Mouse (Mus musculus): ENCODE results near the gene Armcx4.
"Not testable (repeated sequence)": the region's sequence is repeated elsewhere in the genome, so short reads cannot be mapped to it uniquely, and the experiment has no call there.

Armcx4 gene

GRCm38 (mm10) chrX:134686267-134686666, at the start of gene Armcx4:
Armcx4 (plus strand) TSS chrX:134686519.
- no peak for DNase-seq (ENCODE audit: low spot score)

- no peak for DNase-seq (ENCODE audit: low spot score)
Observed at GRCm38 (mm10) chrX:134641000-134641760, 45.1 kb upstream of the Armcx4 start.

GRCm38 (mm10) chrX:134646338-134646737, 40.0 kb upstream of the Armcx4 start:
- DNase-seq (ENCODE audit: low spot score), result no peak

GRCm38 (mm10) chrX:134647421-134647820, 38.9 kb upstream of the Armcx4 start:
- DNase-seq (ENCODE audit: low spot score), result no peak

GRCm38 (mm10) chrX:134648031-134648692, 38.2 kb upstream of the Armcx4 start:
- peak; percentile 15 for DNase-seq (ENCODE audit: low spot score)

- no peak for DNase-seq (ENCODE audit: low spot score)
Observed at GRCm38 (mm10) chrX:134652061-134652460, 34.3 kb upstream of the Armcx4 start.

- no peak for DNase-seq (ENCODE audit: low spot score)
Observed at GRCm38 (mm10) chrX:134661586-134661985, 24.7 kb upstream of the Armcx4 start.

- DNase-seq (ENCODE audit: low spot score), result no peak
Observed at GRCm38 (mm10) chrX:134675022-134675421, 11.3 kb upstream of the Armcx4 start.

- no peak for DNase-seq (ENCODE audit: low spot score)
Observed at GRCm38 (mm10) chrX:134675959-134676358, 10.4 kb upstream of the Armcx4 start.

GRCm38 (mm10) chrX:134684936-134685335, 1.4 kb upstream of the Armcx4 start:
- DNase-seq (ENCODE audit: low spot score), result no peak

GRCm38 (mm10) chrX:134686739-134687171, 436 bp downstream of the Armcx4 start:
- no peak for DNase-seq (ENCODE audit: low spot score)

- no peak for DNase-seq (ENCODE audit: low spot score)
Observed at GRCm38 (mm10) chrX:134689676-134690075, 3.4 kb downstream of the Armcx4 start.

- no peak for DNase-seq (ENCODE audit: low spot score)
Observed at GRCm38 (mm10) chrX:134690871-134691539, 4.7 kb downstream of the Armcx4 start.

- DNase-seq (ENCODE audit: low spot score), result no peak
Observed at GRCm38 (mm10) chrX:134691540-134691935, 5.2 kb downstream of the Armcx4 start.

GRCm38 (mm10) chrX:134716863-134717262, 30.5 kb downstream of the Armcx4 start:
- DNase-seq (ENCODE audit: low spot score), result no peak

- no peak for DNase-seq (ENCODE audit: low spot score)
Observed at GRCm38 (mm10) chrX:134717752-134718308, 31.5 kb downstream of the Armcx4 start, which contains the start of gene Armcx1. Armcx1 (plus strand) TSS chrX:134717963.

GRCm38 (mm10) chrX:134718524-134718923, 32.2 kb downstream of the Armcx4 start:
- no peak for DNase-seq (ENCODE audit: low spot score)

- not testable (repeated sequence) for DNase-seq (ENCODE audit: low spot score)
Observed at GRCm38 (mm10) chrX:134723762-134724161, 37.4 kb downstream of the Armcx4 start.

- DNase-seq (ENCODE audit: low spot score), result no peak
Observed at GRCm38 (mm10) chrX:134729778-134730177, 43.5 kb downstream of the Armcx4 start.

- DNase-seq (ENCODE audit: low spot score), result no peak
Observed at GRCm38 (mm10) chrX:134737796-134738195, 51.5 kb downstream of the Armcx4 start.

GRCm38 (mm10) chrX:134739160-134739559, 52.8 kb downstream of the Armcx4 start:
- DNase-seq (ENCODE audit: low spot score), result no peak

- DNase-seq (ENCODE audit: low spot score), result no peak
Observed at GRCm38 (mm10) chrX:134741862-134742261, 55.5 kb downstream of the Armcx4 start.
